Mouse (Mus musculus) lung, postnatal 4 days (tissue): Measurements from ENCODE around the gene Slc35d2.
"Not testable (repeated sequence)": the region's sequence is repeated elsewhere in the genome, so short reads cannot be mapped to it uniquely, and the experiment has no call there.

Source experiments
- DNase-seq, 2 experiments: peaks; one replicate each; pipeline ENCODE4 v3.0.0; 2021

Slc35d2 gene

GRCm38 (mm10) chr13:64108381-64108850, 20.8 kb downstream of the Slc35d2 start:
- DNase-seq = no peak

GRCm38 (mm10) chr13:64107535-64107934, 21.6 kb downstream of the Slc35d2 start:
- peak; percentile 15 to 45 for DNase-seq

GRCm38 (mm10) chr13:64107105-64107504, 22.1 kb downstream of the Slc35d2 start:
- no peak for DNase-seq

- DNase-seq = no peak
Observed at GRCm38 (mm10) chr13:64105690-64106089, 23.5 kb downstream of the Slc35d2 start.

GRCm38 (mm10) chr13:64100186-64100585, 29.0 kb downstream of the Slc35d2 start:
- DNase-seq = peak in 1 of 2 experiments; percentile 36

GRCm38 (mm10) chr13:64098992-64099391, 30.2 kb downstream of the Slc35d2 start:
- DNase-seq = peak in 1 of 2 experiments; percentile 42

- DNase-seq = peak; percentile 28 to 82
Observed at GRCm38 (mm10) chr13:64093341-64093740, 35.8 kb downstream of the Slc35d2 start.

- DNase-seq = no peak
Observed at GRCm38 (mm10) chr13:64092752-64093151, 36.4 kb downstream of the Slc35d2 start.

- no peak for DNase-seq
Observed at GRCm38 (mm10) chr13:64092141-64092540, 37.0 kb downstream of the Slc35d2 start.

GRCm38 (mm10) chr13:64091006-64091405, 38.2 kb downstream of the Slc35d2 start:
- DNase-seq = no peak

GRCm38 (mm10) chr13:64090278-64090677, 38.9 kb downstream of the Slc35d2 start:
- no peak for DNase-seq

GRCm38 (mm10) chr13:64089130-64089529, 40.0 kb downstream of the Slc35d2 start, which contains the start of gene Hsd17b3:
Hsd17b3 (minus strand) TSS chr13:64089230.
- no peak for DNase-seq

GRCm38 (mm10) chr13:64088057-64088456, 41.1 kb downstream of the Slc35d2 start:
- no peak for DNase-seq

- no peak for DNase-seq
Observed at GRCm38 (mm10) chr13:64086036-64086435, 43.1 kb downstream of the Slc35d2 start.

GRCm38 (mm10) chr13:64083331-64083730, 45.8 kb downstream of the Slc35d2 start:
- no peak for DNase-seq

- DNase-seq = no peak
Observed at GRCm38 (mm10) chr13:64081012-64081919, 47.9 kb downstream of the Slc35d2 start.

GRCm38 (mm10) chr13:64077591-64077990, 51.6 kb downstream of the Slc35d2 start:
- no peak for DNase-seq

GRCm38 (mm10) chr13:64076074-64076473, 53.1 kb downstream of the Slc35d2 start:
- DNase-seq = no peak

GRCm38 (mm10) chr13:64066653-64067052, 62.5 kb downstream of the Slc35d2 start:
- no peak for DNase-seq

- DNase-seq = no peak
Observed at GRCm38 (mm10) chr13:64064276-64064675, 64.9 kb downstream of the Slc35d2 start.

GRCm38 (mm10) chr13:64060935-64061506, 68.1 kb downstream of the Slc35d2 start:
- no peak for DNase-seq

- no peak for DNase-seq
Observed at GRCm38 (mm10) chr13:64053959-64054358, 75.2 kb downstream of the Slc35d2 start.

- not testable (repeated sequence) for DNase-seq
Observed at GRCm38 (mm10) chr13:64052281-64052680, 76.9 kb downstream of the Slc35d2 start.

- DNase-seq = no peak
Observed at GRCm38 (mm10) chr13:64050895-64051294, 78.3 kb downstream of the Slc35d2 start.
